Mouse (Mus musculus): ENCODE measurements around the gene Osbpl10. TPM values are rescaled to one million over a fixed set of nuclear protein-coding genes. Genes with fewer than 3 reads are reported as not detected.
"Not testable (repeated sequence)": the region's sequence is repeated elsewhere in the genome, so short reads cannot be mapped to it uniquely, and the experiment has no call there.

Gene Osbpl10
- polyA plus RNA-seq, 1 experiment from 2014 or later, result 1.6 TPM

- H3K9ac ChIP-seq (replicated peaks; ENCODE audit: low read depth, low read length), result no peak overlapping the region
- WGBS, result 85% methylated on average over 7 of the region's 7 CpGs
- H3K27ac ChIP-seq (ENCODE audit: low read length), result no peak overlapping the region
- H3K4me1 ChIP-seq (ENCODE audit: control insufficient read depth, insufficient read depth, low read length), result no peaks in the 10 kb centered on the region
- H3K27me3 ChIP-seq (ENCODE audit: control insufficient read depth, insufficient read depth, low read length), result no peaks in the 10 kb centered on the region
- no peak overlapping the region for H3K4me3 ChIP-seq (ENCODE audit: low read depth, low read length)
- H3K4me2 ChIP-seq (replicated peaks; ENCODE audit: low read depth, low read length), result no peak overlapping the region
- no peaks in the 10 kb centered on the region for H3K9me3 ChIP-seq (ENCODE audit: control insufficient read depth, low read depth, low read length)
- ATAC-seq (ENCODE audit: insufficient number of reproducible peaks, insufficient read depth, low FRiP score, low read depth), result no peak
- H3K36me3 ChIP-seq (ENCODE audit: control insufficient read depth, insufficient read depth, low read length), result no peaks in the 10 kb centered on the region
Measured at GRCm38 (mm10) chr9:115008194-115008593, 29.8 kb downstream of the Osbpl10 start.

- H3K9me3 ChIP-seq (ENCODE audit: control insufficient read depth, low read depth, low read length), result no peaks in the 10 kb centered on the region
- 49% methylated on average over 12 of the region's 12 CpGs for WGBS
- no peak overlapping the region for H3K4me2 ChIP-seq (replicated peaks; ENCODE audit: low read depth, low read length)
- no peak overlapping the region for H3K4me3 ChIP-seq (ENCODE audit: low read depth, low read length)
- H3K9ac ChIP-seq (replicated peaks; ENCODE audit: low read depth, low read length), result no peak overlapping the region
- H3K27ac ChIP-seq (ENCODE audit: low read length), result no peak overlapping the region
- H3K4me1 ChIP-seq (ENCODE audit: control insufficient read depth, insufficient read depth, low read length), result no peaks in the 10 kb centered on the region
- no peak for ATAC-seq (ENCODE audit: insufficient number of reproducible peaks, insufficient read depth, low FRiP score, low read depth)
- no peaks in the 10 kb centered on the region for H3K36me3 ChIP-seq (ENCODE audit: control insufficient read depth, insufficient read depth, low read length)
- H3K27me3 ChIP-seq (ENCODE audit: control insufficient read depth, insufficient read depth, low read length), result no peaks in the 10 kb centered on the region
Measured at GRCm38 (mm10) chr9:115012367-115012766, 34.0 kb downstream of the Osbpl10 start.

GRCm38 (mm10) chr9:115020141-115020540 is 41.8 kb downstream of the Osbpl10 start:
- no peak overlapping the region for H3K9ac ChIP-seq (replicated peaks; ENCODE audit: low read depth, low read length)
- no peak overlapping the region for H3K4me2 ChIP-seq (replicated peaks; ENCODE audit: low read depth, low read length)
- H3K4me1 ChIP-seq (ENCODE audit: control insufficient read depth, insufficient read depth, low read length), result no peaks in the 10 kb centered on the region
- no peak overlapping the region for H3K4me3 ChIP-seq (ENCODE audit: low read depth, low read length)
- no peaks in the 10 kb centered on the region for H3K36me3 ChIP-seq (ENCODE audit: control insufficient read depth, insufficient read depth, low read length)
- no peaks in the 10 kb centered on the region for H3K9me3 ChIP-seq (ENCODE audit: control insufficient read depth, low read depth, low read length)
- H3K27ac ChIP-seq (ENCODE audit: low read length), result no peak overlapping the region
- no peaks in the 10 kb centered on the region for H3K27me3 ChIP-seq (ENCODE audit: control insufficient read depth, insufficient read depth, low read length)
- 89% methylated on average over 7 of the region's 7 CpGs for WGBS
- ATAC-seq (ENCODE audit: insufficient number of reproducible peaks, insufficient read depth, low FRiP score, low read depth), result no peak

GRCm38 (mm10) chr9:115021419-115021818 is 43.0 kb downstream of the Osbpl10 start:
- no peaks in the 10 kb centered on the region for H3K9me3 ChIP-seq (ENCODE audit: control insufficient read depth, low read depth, low read length)
- no peak overlapping the region for H3K27ac ChIP-seq (ENCODE audit: low read length)
- no peaks in the 10 kb centered on the region for H3K36me3 ChIP-seq (ENCODE audit: control insufficient read depth, insufficient read depth, low read length)
- H3K27me3 ChIP-seq (ENCODE audit: control insufficient read depth, insufficient read depth, low read length), result no peaks in the 10 kb centered on the region
- ATAC-seq (ENCODE audit: insufficient number of reproducible peaks, insufficient read depth, low FRiP score, low read depth), result no peak
- no peaks in the 10 kb centered on the region for H3K4me1 ChIP-seq (ENCODE audit: control insufficient read depth, insufficient read depth, low read length)
- 91% methylated on average over 2 of the region's 2 CpGs for WGBS
- no peak overlapping the region for H3K4me3 ChIP-seq (ENCODE audit: low read depth, low read length)
- no peak overlapping the region for H3K4me2 ChIP-seq (replicated peaks; ENCODE audit: low read depth, low read length)
- no peak overlapping the region for H3K9ac ChIP-seq (replicated peaks; ENCODE audit: low read depth, low read length)

GRCm38 (mm10) chr9:115023137-115023536 is 44.8 kb downstream of the Osbpl10 start:
- no peak overlapping the region for H3K9ac ChIP-seq (replicated peaks; ENCODE audit: low read depth, low read length)
- no peak overlapping the region for H3K4me3 ChIP-seq (ENCODE audit: low read depth, low read length)
- H3K27ac ChIP-seq (ENCODE audit: low read length), result no peak overlapping the region
- no peaks in the 10 kb centered on the region for H3K9me3 ChIP-seq (ENCODE audit: control insufficient read depth, low read depth, low read length)
- no peaks in the 10 kb centered on the region for H3K36me3 ChIP-seq (ENCODE audit: control insufficient read depth, insufficient read depth, low read length)
- H3K27me3 ChIP-seq (ENCODE audit: control insufficient read depth, insufficient read depth, low read length), result no peaks in the 10 kb centered on the region
- no peaks in the 10 kb centered on the region for H3K4me1 ChIP-seq (ENCODE audit: control insufficient read depth, insufficient read depth, low read length)
- 83% methylated on average over 3 of the region's 3 CpGs for WGBS
- no peak overlapping the region for H3K4me2 ChIP-seq (replicated peaks; ENCODE audit: low read depth, low read length)
- ATAC-seq (ENCODE audit: insufficient number of reproducible peaks, insufficient read depth, low FRiP score, low read depth), result no peak

GRCm38 (mm10) chr9:115023708-115024383 is 45.5 kb downstream of the Osbpl10 start:
- no peak for ATAC-seq (ENCODE audit: insufficient number of reproducible peaks, insufficient read depth, low FRiP score, low read depth)
- no peaks in the 10 kb centered on the region for H3K27me3 ChIP-seq (ENCODE audit: control insufficient read depth, insufficient read depth, low read length)
- WGBS, result 88% methylated on average over 10 of the region's 10 CpGs
- H3K4me1 ChIP-seq (ENCODE audit: control insufficient read depth, insufficient read depth, low read length), result no peaks in the 10 kb centered on the region
- H3K9me3 ChIP-seq (ENCODE audit: control insufficient read depth, low read depth, low read length), result no peaks in the 10 kb centered on the region
- H3K9ac ChIP-seq (replicated peaks; ENCODE audit: low read depth, low read length), result no peak overlapping the region
- no peak overlapping the region for H3K27ac ChIP-seq (ENCODE audit: low read length)
- no peak overlapping the region for H3K4me2 ChIP-seq (replicated peaks; ENCODE audit: low read depth, low read length)
- H3K36me3 ChIP-seq (ENCODE audit: control insufficient read depth, insufficient read depth, low read length), result no peaks in the 10 kb centered on the region
- no peak overlapping the region for H3K4me3 ChIP-seq (ENCODE audit: low read depth, low read length)

GRCm38 (mm10) chr9:115029307-115029706 is 50.9 kb downstream of the Osbpl10 start:
- Histone ChIP-seq H3K9me3 (ENCODE audit: control insufficient read depth, low read depth, low read length) (no peaks in the 10 kb centered on the region), H3K4me2 (replicated peaks; ENCODE audit: low read depth, low read length) (no peak overlapping the region), H3K4me3 (ENCODE audit: low read depth, low read length) (no peak overlapping the region), H3K4me1 (ENCODE audit: control insufficient read depth, insufficient read depth, low read length) (no peaks in the 10 kb centered on the region), H3K27ac (ENCODE audit: low read length) (no peak overlapping the region), H3K36me3 (ENCODE audit: control insufficient read depth, insufficient read depth, low read length) (no peaks in the 10 kb centered on the region), H3K9ac (replicated peaks; ENCODE audit: low read depth, low read length) (no peak overlapping the region), H3K27me3 (ENCODE audit: control insufficient read depth, insufficient read depth, low read length) (no peaks in the 10 kb centered on the region)
- 14% methylated on average over 3 of the region's 3 CpGs for WGBS
- ATAC-seq (ENCODE audit: insufficient number of reproducible peaks, insufficient read depth, low FRiP score, low read depth), result no peak

GRCm38 (mm10) chr9:115030581-115030980 is 52.2 kb downstream of the Osbpl10 start:
- H3K27ac ChIP-seq (ENCODE audit: low read length), result no peak overlapping the region
- H3K36me3 ChIP-seq (ENCODE audit: control insufficient read depth, insufficient read depth, low read length), result no peaks in the 10 kb centered on the region
- H3K27me3 ChIP-seq (ENCODE audit: control insufficient read depth, insufficient read depth, low read length), result no peaks in the 10 kb centered on the region
- WGBS, result 85% methylated on average over 4 of the region's 4 CpGs
- H3K9ac ChIP-seq (replicated peaks; ENCODE audit: low read depth, low read length), result no peak overlapping the region
- H3K4me2 ChIP-seq (replicated peaks; ENCODE audit: low read depth, low read length), result no peak overlapping the region
- no peak for ATAC-seq (ENCODE audit: insufficient number of reproducible peaks, insufficient read depth, low FRiP score, low read depth)
- H3K4me3 ChIP-seq (ENCODE audit: low read depth, low read length), result no peak overlapping the region
- H3K4me1 ChIP-seq (ENCODE audit: control insufficient read depth, insufficient read depth, low read length), result no peaks in the 10 kb centered on the region
- H3K9me3 ChIP-seq (ENCODE audit: control insufficient read depth, low read depth, low read length), result no peaks in the 10 kb centered on the region

GRCm38 (mm10) chr9:115031046-115031445 is 52.7 kb downstream of the Osbpl10 start:
- H3K9ac ChIP-seq (replicated peaks; ENCODE audit: low read depth, low read length); H3K27ac ChIP-seq (ENCODE audit: low read length); H3K4me2 ChIP-seq (replicated peaks; ENCODE audit: low read depth, low read length); H3K36me3 ChIP-seq (ENCODE audit: control insufficient read depth, insufficient read depth, low read length); H3K27me3 ChIP-seq (ENCODE audit: control insufficient read depth, insufficient read depth, low read length); H3K9me3 ChIP-seq (ENCODE audit: control insufficient read depth, low read depth, low read length); H3K4me3 ChIP-seq (ENCODE audit: low read depth, low read length); ATAC-seq (ENCODE audit: insufficient number of reproducible peaks, insufficient read depth, low FRiP score, low read depth); H3K4me1 ChIP-seq (ENCODE audit: control insufficient read depth, insufficient read depth, low read length): not testable (repeated sequence)
- 79% methylated on average over 1 of the region's 1 CpGs for WGBS

Data from stomach, embryonic 14.5 days (tissue).